Mouse (Mus musculus) stomach, postnatal 0 days (tissue): ENCODE results near the gene Trpv2. TPM values are rescaled to one million over a fixed set of nuclear protein-coding genes. Genes with fewer than 3 reads are reported as not detected.

Experiments used
- ATAC-seq: fragments of 200-750 bp; cut with Nextera tagmentation; 2 replicates; pipeline ENCODE4 v1.8.0; 2017; ENCODE audit not compliant: low FRiP score, low TSS enrichment
- DNase-seq: peaks from one replicate; pipeline ENCODE4 v3.0.0-alpha.2; 2016; ENCODE audit warnings: low spot score
- H3K27ac ChIP-seq: fragments of 300-500 bp; sonication (generic); replicated peaks from 2 replicates; pipeline ENCODE4 v1.5.1; 2014; ENCODE audit warnings: mild to moderate bottlenecking, control low read depth
- H3K27me3 ChIP-seq: fragments of 300-500 bp; sonication (generic); 2 replicates; pipeline ENCODE4 v1.6.1; 2014; ENCODE audit warnings: low read length; ENCODE audit not compliant: control insufficient read depth, insufficient read depth
- H3K36me3 ChIP-seq: fragments of 300-500 bp; sonication (generic); 2 replicates; pipeline ENCODE4 v1.6.1; 2014; ENCODE audit warnings: low read length, mixed read lengths; ENCODE audit not compliant: control insufficient read depth, insufficient read depth
- H3K4me1 ChIP-seq: fragments of 300-500 bp; sonication (generic); replicated peaks from 2 replicates; pipeline ENCODE4 v1.6.1; 2014; ENCODE audit warnings: antibody characterized with exemption; ENCODE audit not compliant: control insufficient read depth, insufficient read depth
- H3K4me2 ChIP-seq: fragments of 300-500 bp; sonication (generic); replicated peaks from 2 replicates; pipeline ENCODE4 v1.6.1; 2014; ENCODE audit warnings: low read depth, mild to moderate bottlenecking, control low read depth, moderate library complexity
- H3K4me3 ChIP-seq: fragments of 300-500 bp; sonication (generic); 2 replicates; pipeline ENCODE4 v1.5.1; 2014; ENCODE audit warnings: low read depth, low read length, control low read depth
- H3K9ac ChIP-seq: fragments of 300-500 bp; sonication (generic); 2 replicates; pipeline ENCODE4 v1.6.1; 2014; ENCODE audit warnings: mild to moderate bottlenecking, low read length, control low read depth, mixed read lengths
- H3K9me3 ChIP-seq: fragments of 300-500 bp; sonication (generic); 2 replicates; pipeline ENCODE4 v1.6.1; 2016; ENCODE audit warnings: low read length; ENCODE audit not compliant: control insufficient read depth
- CTCF ChIP-seq: IDR thresholded peaks from 2 replicates; pipeline ENCODE4 v1.5.1; 2016; ENCODE audit warnings: antibody characterized with exemption, low read depth, mild to moderate bottlenecking, moderate library complexity
- EP300 ChIP-seq: optimal IDR thresholded peaks from 2 replicates; pipeline ENCODE3; 2016; ENCODE audit warnings: antibody characterized with exemption
- WGBS: fragments of 180-500 bp; shearing (Covaris S2); extraction: QIAGEN DNeasy Blood & Tissue Kit; methylation state at CpG from one replicate; pipeline ENCODE4 v1.1.7; 2014; 5-methylcytosine and 5-hydroxymethylcytosine counted together
- polyA plus RNA-seq: library from polyadenylated mRNA; unstranded; fragments of >200 nt; fragmentation: Nextera tagmentation; extraction: Ambion mirVana; gene quantifications from 2 replicates; pipeline ENCODE4 v1.2.1, GENCODE M21; 2015

Gene Trpv2
- polyA plus RNA-seq, 1 experiment from 2014 or later: 11.0 TPM

- no peak overlapping the region for H3K4me2 ChIP-seq
- H3K4me3 ChIP-seq: no peak overlapping the region
- H3K9me3 ChIP-seq: no peaks in the 10 kb centered on the region
- H3K27me3 ChIP-seq: no peaks in the 10 kb centered on the region
- WGBS: 74% methylated on average over 4 of the region's 4 CpGs
- TF ChIP-seq CTCF (0 out of 2 replicates have a peak, but pooled peaks have one; percentile 2), EP300 (no peak)
- ATAC-seq (no peak), DNase-seq (no peak)
- peaks cover 5% of the 10 kb centered on the region; the same call in 1 of the 2 replicates for H3K4me1 ChIP-seq
- H3K36me3 ChIP-seq: no peaks in the 10 kb centered on the region
- H3K27ac ChIP-seq: no peak overlapping the region
- H3K9ac ChIP-seq: no peak overlapping the region
Measured at GRCm38 (mm10) chr11:62621586-62622283, 47.4 kb downstream of the Trpv2 start.

DNA sequence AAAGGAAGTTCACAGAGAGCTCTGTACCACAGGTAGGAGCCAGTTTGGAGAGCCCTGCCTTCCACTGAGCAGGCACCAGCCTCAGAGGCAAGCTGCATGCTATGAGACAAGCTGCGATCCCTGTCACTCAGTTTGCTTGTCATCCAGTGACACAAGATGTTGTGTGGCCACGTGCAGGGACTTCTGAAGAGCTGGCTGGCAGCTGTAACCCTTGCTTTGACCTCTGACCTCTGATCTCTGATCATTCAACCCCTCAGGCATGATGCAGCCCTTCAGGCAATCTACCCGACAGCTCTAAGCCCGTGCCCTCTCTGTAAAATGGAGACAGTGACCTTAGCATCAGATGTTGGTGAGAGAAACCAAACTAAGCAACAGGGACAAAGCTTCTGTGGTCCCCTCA lies 48.6 kb downstream of the Trpv2 start:
- 69% methylated on average over 4 of the region's 4 CpGs for WGBS
- no peak for TF ChIP-seq EP300
- no peak for TF ChIP-seq CTCF
- no peak overlapping the region for H3K4me3 ChIP-seq
- peaks cover 5% of the 10 kb centered on the region; the same call in 1 of the 2 replicates for H3K4me1 ChIP-seq
- H3K27ac ChIP-seq: peak overlapping the region; percentile 1; the same call in 1 of the 2 replicates
- no peak overlapping the region for H3K4me2 ChIP-seq
- H3K9ac ChIP-seq: no peak overlapping the region
- H3K27me3 ChIP-seq: no peaks in the 10 kb centered on the region
- H3K36me3 ChIP-seq: no peaks in the 10 kb centered on the region
- no peaks in the 10 kb centered on the region for H3K9me3 ChIP-seq
- ATAC-seq: no peak
- DNase-seq: no peak

GRCm38 (mm10) chr11:62624341-62625291 lies 50.3 kb downstream of the Trpv2 start:
- H3K4me2 ChIP-seq: no peak overlapping the region
- no peaks in the 10 kb centered on the region for H3K9me3 ChIP-seq
- peak overlapping the region; percentile 13; the same call in 1 of the 2 replicates for H3K9ac ChIP-seq
- ATAC-seq (peak; percentile 81), DNase-seq (peak; percentile 60)
- peak overlapping the region; percentile 83 for H3K27ac ChIP-seq
- WGBS: 52% methylated on average over 10 of the region's 10 CpGs
- H3K4me3 ChIP-seq: no peak overlapping the region
- no peaks in the 10 kb centered on the region for H3K27me3 ChIP-seq
- no peak for TF ChIP-seq EP300
- no peak for TF ChIP-seq CTCF
- peaks cover 5% of the 10 kb centered on the region; the same call in 1 of the 2 replicates for H3K4me1 ChIP-seq
- no peaks in the 10 kb centered on the region for H3K36me3 ChIP-seq

DNA sequence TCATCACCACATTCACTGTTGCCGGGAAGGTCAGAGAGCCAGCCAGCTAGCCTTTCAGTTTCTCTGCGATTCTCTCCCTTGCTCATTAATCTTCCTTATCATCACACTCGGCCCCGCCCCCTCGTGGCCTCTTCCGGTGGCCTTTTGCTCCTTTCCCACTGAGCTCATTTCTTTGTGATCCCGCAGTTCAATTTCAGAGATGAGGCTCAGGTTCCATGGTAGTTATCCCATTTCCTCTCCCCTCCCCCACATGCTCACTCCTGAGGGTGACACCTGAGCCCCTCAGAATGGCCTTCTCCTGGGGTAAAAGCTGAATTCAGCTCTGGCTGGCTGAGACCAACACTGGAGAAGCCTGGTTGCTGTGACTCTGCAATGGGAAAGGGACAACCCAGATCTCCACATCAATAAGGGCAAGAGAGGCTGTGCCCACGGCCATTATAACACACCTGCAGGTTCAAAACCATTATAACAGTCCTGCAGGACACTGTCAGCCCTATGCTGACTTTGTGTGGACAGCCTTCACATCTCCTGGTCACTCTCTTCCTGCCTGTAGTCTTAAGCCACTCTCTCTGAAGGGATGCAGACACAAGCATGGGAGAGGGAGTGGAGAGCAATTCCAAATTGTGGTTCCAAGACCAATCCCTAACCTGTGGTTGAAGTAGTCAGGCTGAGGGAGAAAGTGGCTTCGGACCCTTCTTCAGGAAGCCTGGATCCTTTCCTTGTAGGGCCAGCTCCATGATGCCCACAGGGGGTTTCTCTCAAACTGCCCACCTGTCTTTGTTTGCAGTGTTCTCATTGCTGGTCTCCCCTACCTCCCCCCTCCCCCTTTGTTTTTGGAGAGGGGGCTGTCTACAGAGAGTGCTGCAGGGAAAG lies 55.3 kb downstream of the Trpv2 start:
- peak; percentile 28; the same call in 1 of the 2 replicates for ATAC-seq
- Histone ChIP-seq H3K27me3 (no peaks in the 10 kb centered on the region), H3K9ac (no peak overlapping the region), H3K9me3 (no peaks in the 10 kb centered on the region), H3K36me3 (no peaks in the 10 kb centered on the region), H3K4me2 (0 out of 2 replicates have a peak overlapping the region, but pooled peaks have one; percentile 14), H3K4me3 (no peak overlapping the region), H3K27ac (0 out of 2 replicates have a peak overlapping the region, but pooled peaks have one; percentile 30), H3K4me1 (peaks cover 3% of the 10 kb centered on the region; the same call in 1 of the 2 replicates)
- WGBS: 18% methylated on average over 9 of the region's 9 CpGs
- TF ChIP-seq EP300: no peak
- no peak for TF ChIP-seq CTCF
- peak; percentile 65 for DNase-seq

DNA sequence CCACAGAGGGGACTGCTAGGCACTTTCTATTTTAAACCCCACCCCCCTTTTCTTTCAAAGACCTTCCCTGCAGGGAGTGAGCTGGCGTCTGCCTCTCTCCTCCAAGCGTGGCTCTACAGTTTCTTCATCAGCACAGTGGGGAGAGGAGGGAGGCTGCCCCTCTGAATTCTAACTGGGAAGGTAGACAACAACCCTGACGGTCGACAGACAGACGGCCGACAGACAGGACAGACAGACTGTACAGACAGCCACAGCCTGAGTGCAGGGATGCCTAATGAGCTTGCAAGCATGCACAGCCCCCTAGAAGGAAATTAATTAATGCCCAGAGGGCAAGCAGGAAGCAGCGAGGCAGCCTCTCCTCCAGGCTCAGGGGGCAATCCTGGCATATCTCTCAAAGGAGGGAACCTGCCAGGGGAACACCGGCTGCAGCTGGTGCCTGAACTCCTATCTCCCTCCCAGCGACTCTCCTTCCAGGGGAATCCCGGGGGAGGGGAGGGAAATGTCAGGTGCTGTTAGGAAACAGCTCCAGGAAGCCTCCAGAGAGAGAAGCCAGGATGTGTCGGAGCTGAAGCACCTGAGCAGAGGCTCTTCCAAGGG lies 56.0 kb downstream of the Trpv2 start:
- ATAC-seq (peak; percentile 36; the same call in 1 of the 2 replicates), DNase-seq (no peak)
- Histone ChIP-seq H3K9me3 (no peaks in the 10 kb centered on the region), H3K4me1 (peaks cover 3% of the 10 kb centered on the region; the same call in 1 of the 2 replicates), H3K36me3 (no peaks in the 10 kb centered on the region), H3K4me2 (0 out of 2 replicates have a peak overlapping the region, but pooled peaks have one; percentile 8), H3K9ac (no peak overlapping the region; the same call in 1 of the 2 replicates), H3K4me3 (no peak overlapping the region), H3K27ac (no peak overlapping the region), H3K27me3 (no peaks in the 10 kb centered on the region)
- TF ChIP-seq CTCF (no peak), EP300 (no peak)
- WGBS: 11% methylated on average over 11 of the region's 11 CpGs
